Mouse (Mus musculus) urinary bladder, postnatal 25 days (tissue): ENCODE measurements around the gene Psg19.

Source experiments
- DNase-seq: peaks from one replicate; pipeline ENCODE4 v3.0.0; 2022; ENCODE audit warnings: low spot score

The Psg19 gene

GRCm38 (mm10) chr7:18746189-18746860 lies 52.0 kb downstream of the Psg19 start:
- DNase-seq = no peak
